Mouse (Mus musculus) gastrocnemius, adult 2 months (tissue): ENCODE data around the gene Tcf12. TPM values are rescaled to one million over a fixed set of nuclear protein-coding genes. Genes with fewer than 3 reads are reported as not detected.

Experiments
- DNase-seq: peaks from one replicate; pipeline ENCODE4 v3.0.0; 2022
- H3K27ac ChIP-seq: fragments of 200-600 bp; 2 replicates; pipeline ENCODE4 v1.8.1; 2022; ENCODE audit warnings: mild to moderate bottlenecking
- H3K4me3 ChIP-seq: fragments of 200-600 bp; 2 replicates; pipeline ENCODE4 v1.8.1; 2022; ENCODE audit warnings: mild to moderate bottlenecking, moderate library complexity
- CTCF ChIP-seq: fragments of 200-600 bp; IDR thresholded peaks from 2 replicates; pipeline ENCODE4 v1.8.1; 2022; ENCODE audit warnings: antibody characterized with exemption, mild to moderate bottlenecking, moderate library complexity
- intact Hi-C: fragments of 180-260 bp; cut with DNase I; formaldehyde crosslinking; loops from one replicate; pipeline ENCODE4 v1.15.1; 2025
- total RNA-seq, 2 experiments: library from RNA; stranded (reverse); gene quantifications; 2 replicates each; pipeline ENCODE4 v1.2.3; 2021

Gene Tcf12
- total RNA-seq, 2 experiments from 2014 or later = 24.3 to 32.1 TPM

- intact Hi-C loops = no loop called here
- TF ChIP-seq CTCF = no peak
- no peak for DNase-seq
- H3K4me3 ChIP-seq = no peak overlapping the region
- no peak overlapping the region for H3K27ac ChIP-seq
Measured at GRCm38 (mm10) chr9:72118490-72118889, 6.8 kb upstream of the Tcf12 start.

- DNase-seq = peak; percentile 70
- intact Hi-C loops = loop anchor here (1.0 to 5.0 kb wide), 2 partner anchors 22 to 81 kb away; no protein-coding TSS in a partner anchor
- TF ChIP-seq CTCF = no peak
- Histone ChIP-seq H3K4me3 (peak overlapping the region; percentile 98), H3K27ac (peak overlapping the region; percentile 95)
Measured at GRCm38 (mm10) chr9:72111004-72111621, 558 bp downstream of the Tcf12 start.

GRCm38 (mm10) chr9:72110627-72111003 is 1.1 kb downstream of the Tcf12 start:
- no peak for TF ChIP-seq CTCF
- intact Hi-C loops = loop anchor here (1.0 to 5.0 kb wide), 2 partner anchors 23 to 82 kb away; no protein-coding TSS in a partner anchor

GRCm38 (mm10) chr9:72103471-72103870 is 8.2 kb downstream of the Tcf12 start:
- H3K4me3 ChIP-seq = no peak overlapping the region
- no peak overlapping the region for H3K27ac ChIP-seq
- intact Hi-C loops = no loop called here
- DNase-seq = no peak
- no peak for TF ChIP-seq CTCF

More at GRCm38 (mm10) chr9:72110627-72111003, 1.1 kb downstream of the Tcf12 start:
- DNase-seq = peak; percentile 55
- peak overlapping the region; percentile 95 for H3K27ac ChIP-seq
- H3K4me3 ChIP-seq = peak overlapping the region; percentile 98

GRCm38 (mm10) chr9:72099945-72100685 is 11.6 kb downstream of the Tcf12 start:
- no peak overlapping the region for H3K4me3 ChIP-seq
- no peak for DNase-seq
- no peak for TF ChIP-seq CTCF
- H3K27ac ChIP-seq = no peak overlapping the region
- intact Hi-C loops = no loop called here

- no peak for DNase-seq
- no peak for TF ChIP-seq CTCF
- H3K4me3 ChIP-seq = no peak overlapping the region
- no peak overlapping the region for H3K27ac ChIP-seq
- intact Hi-C loops = no loop called here
Measured at GRCm38 (mm10) chr9:72098056-72098455, 13.6 kb downstream of the Tcf12 start.

- H3K4me3 ChIP-seq = no peak overlapping the region
- intact Hi-C loops = no loop called here
- no peak for TF ChIP-seq CTCF
- no peak for DNase-seq
- no peak overlapping the region for H3K27ac ChIP-seq
Measured at GRCm38 (mm10) chr9:72097083-72097482, 14.6 kb downstream of the Tcf12 start.

GRCm38 (mm10) chr9:72094675-72095074 is 17.0 kb downstream of the Tcf12 start:
- H3K27ac ChIP-seq = no peak overlapping the region
- H3K4me3 ChIP-seq = no peak overlapping the region
- intact Hi-C loops = no loop called here
- peak; percentile 22; the same call in 1 of the 2 replicates for TF ChIP-seq CTCF
- no peak for DNase-seq

- H3K4me3 ChIP-seq = no peak overlapping the region
- TF ChIP-seq CTCF = no peak
- DNase-seq = no peak
- intact Hi-C loops = no loop called here
- no peak overlapping the region for H3K27ac ChIP-seq
Measured at GRCm38 (mm10) chr9:72092191-72092590, 19.5 kb downstream of the Tcf12 start.

- TF ChIP-seq CTCF = no peak
- intact Hi-C loops = no loop called here
- Histone ChIP-seq H3K4me3 (no peak overlapping the region), H3K27ac (no peak overlapping the region)
- DNase-seq = no peak
Measured at GRCm38 (mm10) chr9:72088893-72089611, 22.6 kb downstream of the Tcf12 start.

GRCm38 (mm10) chr9:72085017-72085416 is 26.7 kb downstream of the Tcf12 start:
- TF ChIP-seq CTCF = no peak
- intact Hi-C loops = no loop called here
- Histone ChIP-seq H3K4me3 (no peak overlapping the region), H3K27ac (peak overlapping the region; percentile 52; the same call in 1 of the 2 replicates)
- DNase-seq = no peak

GRCm38 (mm10) chr9:72084131-72084530 is 27.5 kb downstream of the Tcf12 start:
- DNase-seq = no peak
- intact Hi-C loops = no loop called here
- H3K4me3 ChIP-seq = no peak overlapping the region
- peak overlapping the region; percentile 35; the same call in 1 of the 2 replicates for H3K27ac ChIP-seq
- no peak for TF ChIP-seq CTCF

- TF ChIP-seq CTCF = no peak
- intact Hi-C loops = no loop called here
- H3K27ac ChIP-seq = peak overlapping the region; percentile 10; the same call in 1 of the 2 replicates
Measured at GRCm38 (mm10) chr9:72076158-72076557, 35.5 kb downstream of the Tcf12 start.

More at GRCm38 (mm10) chr9:72076158-72076557, 35.5 kb downstream of the Tcf12 start:
- no peak overlapping the region for H3K4me3 ChIP-seq
- DNase-seq = no peak
